Mouse (Mus musculus) kidney, adult 2 months (tissue): ENCODE data around the gene Zscan29. TPM values are rescaled to one million over a fixed set of nuclear protein-coding genes. Genes with fewer than 3 reads are reported as not detected.

Source experiments
- DNase-seq: peaks from one replicate; pipeline ENCODE4 v3.0.0; 2021
- H3K27ac ChIP-seq: fragments of 200-500 bp; 2 replicates; pipeline ENCODE4 v1.5.1; 2012; ENCODE audit warnings: low read depth, low read length, control low read depth, inconsistent platforms; ENCODE audit not compliant: insufficient read depth
- H3K27me3 ChIP-seq: fragments of 200-500 bp; replicated peaks from 2 replicates; pipeline ENCODE4 v1.6.1; 2012; ENCODE audit warnings: mild to moderate bottlenecking, moderate library complexity, low read length, inconsistent platforms; ENCODE audit not compliant: control insufficient read depth, insufficient read depth
- H3K36me3 ChIP-seq: fragments of 200-500 bp; 2 replicates; pipeline ENCODE4 v1.6.1; 2012; ENCODE audit warnings: mild to moderate bottlenecking, moderate library complexity, low read length, inconsistent platforms; ENCODE audit not compliant: control insufficient read depth, insufficient read depth
- H3K4me1 ChIP-seq: fragments of 200-500 bp; 2 replicates; pipeline ENCODE4 v1.6.1; 2011; ENCODE audit warnings: low read length; ENCODE audit not compliant: control insufficient read depth, insufficient read depth
- H3K4me3 ChIP-seq: fragments of 200-500 bp; 2 replicates; pipeline ENCODE4 v1.5.1; 2011; ENCODE audit warnings: mild to moderate bottlenecking, low read depth, low read length, control low read depth; ENCODE audit not compliant: insufficient read depth
- CTCF ChIP-seq: fragments of 200-500 bp; conservative IDR thresholded peaks from 2 replicates; pipeline ENCODE4 v1.5.1; 2011; ENCODE audit warnings: low read depth, mild to moderate bottlenecking, control low read depth, low read length, moderate library complexity, mixed read lengths; ENCODE audit not compliant: insufficient read depth, insufficient read length
- POLR2A ChIP-seq: fragments of 200-500 bp; IDR thresholded peaks from one replicate; pipeline ENCODE4 v1.6.1; 2011; ENCODE audit warnings: low read depth, low read length, control low read depth
- WGBS: fragments of 180-500 bp; shearing (Covaris S2); methylation state at CpG from one replicate; pipeline ENCODE4 v1.1.7; 2018; 5-methylcytosine and 5-hydroxymethylcytosine counted together
- polyA plus RNA-seq: library from polyadenylated mRNA; depleted of rRNA; stranded (reverse); fragments of >200 nt; gene quantifications from 2 replicates; pipeline ENCODE4 v1.2.3, GENCODE M21; 2012

Gene Zscan29
- polyA plus RNA-seq, 1 experiment = 5.8 TPM

- Histone ChIP-seq H3K27me3 (no peaks in the 10 kb centered on the region), H3K36me3 (peaks cover 18% of the 10 kb centered on the region), H3K4me1 (no peaks in the 10 kb centered on the region), H3K4me3 (no peak overlapping the region), H3K27ac (no peak overlapping the region)
- TF ChIP-seq POLR2A (no peak), CTCF (0 out of 2 replicates have a peak, but pooled peaks have one; percentile 20)
- DNase-seq = no peak
- WGBS = 65% methylated on average over 1 of the region's 1 CpGs
Observed at GRCm38 (mm10) chr2:121188530-121188929, 17.6 kb upstream of the Zscan29 start.

GRCm38 (mm10) chr2:121184142-121184541, 13.2 kb upstream of the Zscan29 start:
- H3K4me1 ChIP-seq = no peaks in the 10 kb centered on the region
- no peaks in the 10 kb centered on the region for H3K27me3 ChIP-seq
- no peak for DNase-seq
- WGBS = 97% methylated on average over 7 of the region's 7 CpGs
- TF ChIP-seq POLR2A (no peak), CTCF (no peak)
- H3K4me3 ChIP-seq = no peak overlapping the region
- H3K27ac ChIP-seq = no peak overlapping the region
- peaks cover 9% of the 10 kb centered on the region for H3K36me3 ChIP-seq

GRCm38 (mm10) chr2:121183431-121183830, 12.5 kb upstream of the Zscan29 start:
- TF ChIP-seq CTCF (no peak), POLR2A (no peak)
- no peak overlapping the region for H3K4me3 ChIP-seq
- H3K27me3 ChIP-seq = no peaks in the 10 kb centered on the region
- peaks cover 9% of the 10 kb centered on the region for H3K36me3 ChIP-seq
- H3K27ac ChIP-seq = no peak overlapping the region
- WGBS = 78% methylated on average over 5 of the region's 5 CpGs
- H3K4me1 ChIP-seq = no peaks in the 10 kb centered on the region
- no peak for DNase-seq

- no peak overlapping the region for H3K27ac ChIP-seq
- TF ChIP-seq CTCF = peak; percentile 25
- no peak for TF ChIP-seq POLR2A
- no peak for DNase-seq
- peaks cover 10% of the 10 kb centered on the region for H3K36me3 ChIP-seq
- 90% methylated on average over 3 of the region's 3 CpGs for WGBS
- H3K27me3 ChIP-seq = no peaks in the 10 kb centered on the region
- no peak overlapping the region for H3K4me3 ChIP-seq
- no peaks in the 10 kb centered on the region for H3K4me1 ChIP-seq
Observed at GRCm38 (mm10) chr2:121178828-121179479, 8.0 kb upstream of the Zscan29 start.

GRCm38 (mm10) chr2:121170481-121170971, 399 bp downstream of the Zscan29 start, which contains the start of gene Tubgcp4:
TSS of gene Tubgcp4 (plus strand) at chr2:121170654.
- DNase-seq = peak; percentile 82
- under 1% methylated on average over 38 of the region's 38 CpGs for WGBS
- H3K27ac ChIP-seq = peak within 1 kb of the TSS; percentile 94
- H3K27me3 ChIP-seq = no peaks in the 10 kb centered on the region
- TF ChIP-seq CTCF = no peak
- no peak for TF ChIP-seq POLR2A
- peak within 1 kb of the TSS; percentile 99 for H3K4me3 ChIP-seq
- H3K4me1 ChIP-seq = peaks cover 9% of the 10 kb centered on the region; the same call in 1 of the 2 replicates
- H3K36me3 ChIP-seq = peaks cover 5% of the 10 kb centered on the region

GRCm38 (mm10) chr2:121169902-121170301, 1.0 kb downstream of the Zscan29 start:
- Histone ChIP-seq H3K4me3 (peak overlapping the region; percentile 99), H3K27me3 (no peaks in the 10 kb centered on the region), H3K36me3 (peaks cover 4% of the 10 kb centered on the region), H3K27ac (peak overlapping the region; percentile 94), H3K4me1 (peaks cover 9% of the 10 kb centered on the region; the same call in 1 of the 2 replicates)
- TF ChIP-seq CTCF (no peak), POLR2A (no peak)
- WGBS = 1% methylated on average over 9 of the region's 9 CpGs
- peak; percentile 63 for DNase-seq

GRCm38 (mm10) chr2:121169173-121169572, 1.8 kb downstream of the Zscan29 start:
- Histone ChIP-seq H3K27me3 (no peaks in the 10 kb centered on the region), H3K36me3 (peaks cover 3% of the 10 kb centered on the region; the same call in 1 of the 2 replicates), H3K4me3 (peak overlapping the region; percentile 31), H3K4me1 (peaks cover 9% of the 10 kb centered on the region; the same call in 1 of the 2 replicates), H3K27ac (no peak overlapping the region)
- 37% methylated on average over 4 of the region's 4 CpGs for WGBS
- TF ChIP-seq POLR2A = no peak
- TF ChIP-seq CTCF = no peak
- no peak for DNase-seq
